Mouse (Mus musculus) small intestine, adult 2 months (tissue): Measurements from ENCODE around the gene Kazn. TPM values are rescaled to one million over a fixed set of nuclear protein-coding genes. Genes with fewer than 3 reads are reported as not detected.

Source experiments
- H3K27ac ChIP-seq: fragments of 200-500 bp; 2 replicates; pipeline ENCODE4 v1.5.1; 2012; ENCODE audit warnings: low read depth, low read length, control low read depth, inconsistent platforms; ENCODE audit not compliant: insufficient read depth
- H3K27me3 ChIP-seq: fragments of 200-500 bp; 2 replicates; pipeline ENCODE4 v1.6.1; 2012; ENCODE audit warnings: mild to moderate bottlenecking, moderate library complexity, low read length, inconsistent platforms; ENCODE audit not compliant: control insufficient read depth, insufficient read depth
- H3K36me3 ChIP-seq: fragments of 200-500 bp; 2 replicates; pipeline ENCODE4 v1.6.1; 2012; ENCODE audit warnings: mild to moderate bottlenecking, low read length, control low read depth, inconsistent platforms; ENCODE audit not compliant: control insufficient read depth, insufficient read depth
- H3K4me1 ChIP-seq: fragments of 200-500 bp; 2 replicates; pipeline ENCODE4 v1.6.1; 2012; ENCODE audit warnings: low read length, inconsistent platforms, mixed read lengths; ENCODE audit not compliant: control insufficient read depth, insufficient read depth, insufficient read length
- H3K4me3 ChIP-seq: fragments of 200-500 bp; 2 replicates; pipeline ENCODE4 v1.5.1; 2012; ENCODE audit warnings: low read depth, mild to moderate bottlenecking, control low read depth, inconsistent platforms, low read length, moderate library complexity
- CTCF ChIP-seq: fragments of 200-500 bp; IDR thresholded peaks from 2 replicates; pipeline ENCODE4 v1.5.1; 2012; ENCODE audit warnings: low read depth, mild to moderate bottlenecking, control low read depth, inconsistent platforms, low read length, moderate library complexity, mixed read lengths; ENCODE audit not compliant: insufficient replicate concordance, insufficient read length; ENCODE audit errors: extremely low read depth
- POLR2A ChIP-seq: fragments of 200-500 bp; IDR thresholded peaks from 2 replicates; pipeline ENCODE4 v1.6.1; 2012; ENCODE audit warnings: low read depth, mild to moderate bottlenecking, control low read depth, inconsistent platforms, low read length, moderate library complexity
- WGBS: fragments of 180-500 bp; shearing (Covaris S2); methylation state at CpG from one replicate; pipeline ENCODE4 v1.1.7; 2018; 5-methylcytosine and 5-hydroxymethylcytosine counted together
- polyA plus RNA-seq: library from polyadenylated mRNA; depleted of rRNA; stranded (reverse); fragments of >200 nt; gene quantifications from 2 replicates; pipeline ENCODE4 v1.2.3, GENCODE M21; 2012

Gene Kazn
- polyA plus RNA-seq, 1 experiment: 15.3 TPM

DNA sequence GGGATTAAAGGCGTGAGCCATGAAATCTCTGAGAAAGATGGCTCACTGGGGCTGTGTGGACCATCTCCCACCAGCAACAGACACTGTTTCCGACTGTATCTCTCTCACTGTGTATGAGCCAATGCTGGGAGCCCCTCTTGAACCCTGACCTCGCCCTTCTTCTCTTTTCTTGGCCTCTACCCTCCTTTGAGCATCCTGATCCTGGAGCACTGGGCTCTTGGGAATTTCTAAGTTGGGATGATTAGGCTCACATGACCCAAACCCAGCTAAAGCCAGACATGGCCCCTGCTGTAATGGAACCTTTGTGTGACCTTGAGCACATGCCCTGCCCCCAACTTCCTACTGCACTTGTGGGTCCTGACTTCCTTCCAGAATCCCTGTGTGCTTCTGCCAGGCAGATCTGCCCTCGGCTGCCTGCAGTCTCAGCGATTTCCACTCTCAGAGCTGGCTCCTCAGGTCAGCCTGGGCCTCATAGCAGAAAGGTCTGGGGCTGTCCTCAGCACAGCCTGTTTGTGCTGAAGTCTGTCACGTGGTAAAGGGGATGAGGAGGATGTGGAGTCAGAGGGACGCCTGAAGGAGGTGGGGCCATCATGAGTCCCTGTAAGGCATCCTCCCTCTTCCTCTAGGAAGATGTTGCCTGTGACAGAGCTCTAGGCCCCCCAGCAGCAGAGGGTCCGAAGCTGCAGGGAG, 86.3 kb downstream of the Kazn start:
- no peaks in the 10 kb centered on the region for H3K27me3 ChIP-seq
- H3K36me3 ChIP-seq: 0 out of 2 replicates have a peak, but pooled peaks cover 2% of the 10 kb centered on the region
- TF ChIP-seq POLR2A (no peak), CTCF (no peak)
- WGBS: 63% methylated on average over 8 of the region's 8 CpGs
- no peaks in the 10 kb centered on the region for H3K4me1 ChIP-seq
- H3K4me3 ChIP-seq: no peak overlapping the region
- no peak overlapping the region for H3K27ac ChIP-seq

DNA sequence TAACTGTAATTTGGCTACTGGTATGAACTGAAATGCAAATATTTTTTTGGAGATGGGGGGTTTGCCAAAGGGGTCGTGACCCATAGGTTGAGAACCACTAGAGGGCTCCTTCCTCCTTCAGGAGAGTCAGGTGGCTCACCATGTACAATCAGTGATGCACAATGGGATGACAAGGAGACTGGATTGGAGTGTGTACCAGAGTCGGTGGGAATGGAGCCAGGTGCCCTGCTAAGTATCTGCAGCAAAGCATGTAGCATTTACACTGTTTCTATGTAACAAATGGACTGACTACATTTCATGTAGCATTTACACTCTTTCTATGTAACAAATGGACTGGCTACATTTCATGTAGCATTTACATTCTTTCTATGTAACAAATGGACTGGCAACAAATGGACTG, 89.1 kb downstream of the Kazn start:
- Histone ChIP-seq H3K27me3 (no peaks in the 10 kb centered on the region), H3K27ac (no peak overlapping the region), H3K36me3 (peaks cover 4% of the 10 kb centered on the region; the same call in 1 of the 2 replicates), H3K4me3 (no peak overlapping the region), H3K4me1 (no peaks in the 10 kb centered on the region)
- 64% methylated on average over 2 of the region's 2 CpGs for WGBS
- TF ChIP-seq POLR2A (no peak), CTCF (no peak)

DNA sequence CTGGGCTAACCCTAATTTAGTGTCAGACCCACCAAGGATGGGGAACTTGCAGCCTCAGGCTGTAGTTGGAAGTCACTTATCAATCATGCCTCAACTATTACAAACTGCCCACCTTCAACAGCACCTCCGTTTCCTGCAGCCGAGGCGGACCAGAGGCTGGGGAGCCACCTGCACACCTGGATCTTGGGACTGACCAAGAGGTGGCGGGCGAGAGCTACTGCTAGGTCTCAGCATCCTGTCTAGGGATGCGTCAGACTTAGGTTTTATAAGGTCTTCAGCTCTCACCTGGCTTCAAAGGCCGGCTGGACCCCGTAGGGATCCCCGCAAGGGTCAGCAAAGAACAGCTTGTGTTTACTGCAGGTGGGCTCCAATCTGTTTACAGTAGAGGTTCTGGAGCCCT, 90.0 kb downstream of the Kazn start:
- TF ChIP-seq POLR2A (no peak), CTCF (no peak)
- no peaks in the 10 kb centered on the region for H3K4me1 ChIP-seq
- 86% methylated on average over 9 of the region's 9 CpGs for WGBS
- peaks cover 4% of the 10 kb centered on the region; the same call in 1 of the 2 replicates for H3K36me3 ChIP-seq
- H3K4me3 ChIP-seq: no peak overlapping the region
- H3K27ac ChIP-seq: no peak overlapping the region
- H3K27me3 ChIP-seq: no peaks in the 10 kb centered on the region

DNA sequence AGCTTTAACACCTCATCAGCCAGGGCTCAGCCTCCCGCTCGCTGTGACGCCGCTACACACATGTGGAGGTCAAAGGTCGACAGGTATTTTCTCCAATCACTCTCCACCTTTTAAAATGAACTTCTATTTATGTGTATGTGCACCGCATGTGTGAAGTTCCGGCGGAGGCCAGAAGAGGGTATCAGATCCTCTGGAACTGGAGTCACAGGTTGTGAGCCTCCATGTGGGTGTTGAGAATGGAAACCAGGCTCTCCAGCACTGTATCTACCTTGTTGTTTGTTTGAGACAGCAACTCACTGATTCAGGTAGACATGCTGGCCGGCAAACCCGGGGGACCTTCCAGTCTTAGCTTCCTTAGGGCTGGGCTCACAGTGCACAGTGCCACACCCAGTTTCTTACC, 91.5 kb downstream of the Kazn start:
- no peak overlapping the region for H3K4me3 ChIP-seq
- WGBS: 96% methylated on average over 10 of the region's 10 CpGs
- no peak overlapping the region for H3K27ac ChIP-seq
- no peaks in the 10 kb centered on the region for H3K4me1 ChIP-seq
- peaks cover 5% of the 10 kb centered on the region; the same call in 1 of the 2 replicates for H3K36me3 ChIP-seq
- TF ChIP-seq POLR2A (no peak), CTCF (no peak)
- H3K27me3 ChIP-seq: no peaks in the 10 kb centered on the region

DNA sequence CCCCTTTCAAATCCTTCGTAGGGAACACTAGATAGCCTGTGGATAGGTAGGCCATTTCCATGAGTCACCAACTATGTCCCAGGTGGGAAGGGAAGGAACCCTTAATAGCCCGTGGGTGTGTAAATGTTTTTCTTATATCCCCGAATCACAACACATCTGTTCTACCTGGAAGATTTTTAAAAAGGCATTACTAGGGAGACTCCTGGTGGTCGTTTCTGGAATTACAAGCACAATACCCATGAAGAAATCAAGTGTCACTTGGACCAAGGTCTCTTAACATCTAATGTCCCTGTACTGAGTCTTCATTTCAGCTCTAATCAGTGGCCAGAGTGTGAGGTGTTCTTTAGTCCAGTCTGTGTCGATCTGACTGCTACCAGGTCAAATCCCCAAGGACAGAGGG, 95.1 kb downstream of the Kazn start:
- Histone ChIP-seq H3K4me1 (no peaks in the 10 kb centered on the region), H3K27ac (no peak overlapping the region), H3K27me3 (no peaks in the 10 kb centered on the region), H3K4me3 (no peak overlapping the region), H3K36me3 (peaks cover 5% of the 10 kb centered on the region; the same call in 1 of the 2 replicates)
- TF ChIP-seq POLR2A: no peak
- TF ChIP-seq CTCF: peak; percentile 2; the same call in 1 of the 2 replicates
- 22% methylated on average over 5 of the region's 5 CpGs for WGBS

DNA sequence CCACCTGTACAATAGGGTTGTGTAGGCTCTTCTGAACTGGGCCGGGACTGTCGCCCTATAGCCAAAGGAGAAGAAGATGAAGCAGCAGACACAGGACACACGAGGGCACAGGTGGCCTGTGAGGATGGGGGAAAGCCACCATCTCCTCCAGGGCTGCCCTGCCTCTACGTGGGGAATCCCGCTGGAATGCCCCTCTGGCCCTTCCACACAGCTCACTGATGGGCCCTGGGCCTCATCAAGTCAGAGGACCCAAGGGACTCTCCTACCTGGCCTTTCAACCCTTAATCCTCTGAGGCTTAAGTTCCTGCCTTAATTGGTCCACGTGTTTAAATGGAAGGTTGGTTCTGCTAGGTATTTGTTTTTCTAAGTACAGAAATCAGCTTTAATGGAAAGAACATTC, 95.9 kb downstream of the Kazn start:
- WGBS: 92% methylated on average over 6 of the region's 6 CpGs
- Histone ChIP-seq H3K27me3 (no peaks in the 10 kb centered on the region), H3K4me3 (no peak overlapping the region), H3K27ac (no peak overlapping the region), H3K4me1 (no peaks in the 10 kb centered on the region), H3K36me3 (peaks cover 5% of the 10 kb centered on the region; the same call in 1 of the 2 replicates)
- TF ChIP-seq CTCF (no peak), POLR2A (no peak)

DNA sequence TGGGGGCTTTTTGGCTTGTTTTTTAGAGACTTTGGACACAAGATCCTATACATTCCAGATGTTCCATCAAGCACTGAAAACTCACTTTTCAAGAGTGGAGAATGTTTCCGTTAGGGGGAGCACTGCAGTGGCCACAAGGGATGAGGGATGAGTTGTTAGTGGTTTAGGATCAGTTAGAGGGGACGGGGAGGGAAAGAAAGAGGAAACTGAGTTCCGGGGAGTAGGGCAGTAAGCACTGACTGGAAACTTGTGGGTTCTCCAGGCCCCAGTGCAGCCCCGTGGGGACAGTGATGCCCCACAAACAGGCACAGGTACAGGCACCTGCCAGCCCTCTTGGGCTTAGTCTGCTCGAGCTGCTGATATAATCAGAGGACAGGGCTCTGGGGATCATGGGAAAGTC, 99.5 kb downstream of the Kazn start:
- Histone ChIP-seq H3K36me3 (peaks cover 3% of the 10 kb centered on the region; the same call in 1 of the 2 replicates), H3K4me1 (no peaks in the 10 kb centered on the region), H3K27ac (no peak overlapping the region), H3K27me3 (no peaks in the 10 kb centered on the region), H3K4me3 (no peak overlapping the region)
- WGBS: 83% methylated on average over 5 of the region's 5 CpGs
- TF ChIP-seq POLR2A: no peak
- TF ChIP-seq CTCF: no peak
